Mouse (Mus musculus): ENCODE measurements around the gene Yme1l1. TPM values are rescaled to one million over a fixed set of nuclear protein-coding genes. Genes with fewer than 3 reads are reported as not detected.
A peak's percentile ranks its signal among the peaks of the same experiment; 100 is the strongest.

The Yme1l1 gene
- polyA plus RNA-seq, 1 experiment from 2014 or later = 72.6 TPM

- WGBS = under 1% methylated on average over 31 of the region's 50 CpGs
- H3K4me2 ChIP-seq = peak overlapping the region; percentile 58
- peak overlapping the region; percentile 49 for H3K4me3 ChIP-seq
- H3K27ac ChIP-seq = no peak overlapping the region
- no peaks in the 10 kb centered on the region for H3K9me3 ChIP-seq
- H3K36me3 ChIP-seq = no peaks in the 10 kb centered on the region
- peak overlapping the region; percentile 66 for H3K9ac ChIP-seq
- 0 out of 2 replicates have a peak, but pooled peaks cover 3% of the 10 kb centered on the region for H3K27me3 ChIP-seq
- no peaks in the 10 kb centered on the region for H3K4me1 ChIP-seq (replicated peaks)
- peak; percentile 78 for ATAC-seq (ENCODE audit: low FRiP score)
These were observed 78.0 kb downstream of the Yme1l1 start for GRCm38 (mm10) chr2:23234065-23234773.

Other genes with a start within 250 kb of the Yme1l1 start
- gene Abi1, start 116.1 kb upstream of the Yme1l1 start, polyA plus RNA-seq (2015; fragmentation: Nextera tagmentation; extraction: Ambion mirVana) = 51.8 and 52.9 TPM in 2 replicates
- gene Acbd5, start 88.2 kb upstream of the Yme1l1 start, polyA plus RNA-seq (2015; fragmentation: Nextera tagmentation; extraction: Ambion mirVana) = 76.8 and 84.6 TPM in 2 replicates
- gene Mastl, start 345 bp upstream of the Yme1l1 start, polyA plus RNA-seq (2015; fragmentation: Nextera tagmentation; extraction: Ambion mirVana) = 3.5 and 4.0 TPM in 2 replicates
- not detected in 2 replicates for gene 4931423N10Rik, start 51.1 kb downstream of the Yme1l1 start, polyA plus RNA-seq (2015; fragmentation: Nextera tagmentation; extraction: Ambion mirVana)
- gene Nxph2, start 164.9 kb downstream of the Yme1l1 start, polyA plus RNA-seq (2015; fragmentation: Nextera tagmentation; extraction: Ambion mirVana) = 1.9 and 2.0 TPM in 2 replicates